ENCODE assay signal across 28 mouse cellular contexts in genomic region chr3:51816517-51817285, GRCm38 (mm10).
A peak's percentile ranks its signal among the peaks of the same experiment; 100 is the strongest.
DNase-seq lines count a peak whose midpoint lies in the region; ATAC-seq and TF ChIP-seq lines count a peak whose summit lies in the region.
"Had no signal": no experiment of that assay in that cellular context is flagged by ENCODE, and none has a peak within 500 bp of the region (broad histone marks: within the 10 kb centered on the region; RNA-seq: fewer than 3 reads in every experiment).

No protein-coding gene starts in this region.

- peaks cover 25% of the 10 kb centered on the region for H3K4me1 ChIP-seq in midbrain, embryonic 11.5 days (ENCODE audit: control insufficient read depth, insufficient read depth, low read length)
- no peaks in the 10 kb centered on the region; the same call in 1 of the 2 replicates for H3K4me1 ChIP-seq in midbrain, postnatal 0 days (ENCODE audit: insufficient read depth, low read length)
- no peaks in the 10 kb centered on the region for H3K4me1 ChIP-seq in intestine, postnatal 0 days (replicated peaks; ENCODE audit: control insufficient read depth, insufficient read depth, low read length)
- H3K4me1 ChIP-seq: limb, embryonic 13.5 days had no signal

- no peak overlapping the region for H3K27ac ChIP-seq in midbrain, embryonic 11.5 days (ENCODE audit: low read depth, low read length)
- peak overlapping the region; percentile 69 for H3K27ac ChIP-seq in midbrain, postnatal 0 days (ENCODE audit: low read depth, low read length)
- no peak overlapping the region for H3K27ac ChIP-seq in intestine, postnatal 0 days (ENCODE audit: low read depth, low read length)
- H3K27ac ChIP-seq: embryonic facial prominence, embryonic 13.5 days; kidney, embryonic 15.5 days; limb, embryonic 13.5 days; liver, embryonic 13.5 days; neural tube, embryonic 12.5 days had no signal

- H3K4me2 ChIP-seq in midbrain, embryonic 11.5 days: no peak overlapping the region
- no peak overlapping the region for H3K4me2 ChIP-seq in midbrain, postnatal 0 days (ENCODE audit: low read depth, low read length, poor library complexity, severe bottlenecking)
- H3K4me2 ChIP-seq in intestine, postnatal 0 days (replicated peaks; ENCODE audit: low read depth): no peak overlapping the region
- H3K4me2 ChIP-seq: embryonic facial prominence, embryonic 13.5 days; heart, embryonic 11.5 days; kidney, embryonic 15.5 days; limb, embryonic 13.5 days; liver, embryonic 13.5 days; neural tube, embryonic 12.5 days had no signal

- ATAC-seq in frontal cortex, adult (ENCODE audit: low TSS enrichment): peak; percentile 76
- peak; percentile 29; the same call in 1 of the 2 replicates for ATAC-seq in midbrain, embryonic 11.5 days (ENCODE audit: low FRiP score)
- ATAC-seq in midbrain, postnatal 0 days (ENCODE audit: low FRiP score): peak; percentile 22; the same call in 1 of the 2 replicates
- no peak for ATAC-seq in intestine, postnatal 0 days
- ATAC-seq: CD4-positive, CD25-positive, alpha-beta regulatory T cell, adult 4 months had no signal

- DNase-seq in frontal cortex, postnatal 14 days (ENCODE audit: low spot score in 2 of 2): no peak
- DNase-seq in right cerebral cortex, adult 18-20 months: peak; percentile 28
- DNase-seq in right cerebral cortex, postnatal 36 days (ENCODE audit: low spot score in 2 of 2): no peak
- no peak for DNase-seq in midbrain, embryonic 11.5 days (ENCODE audit: low spot score, missing footprints)
- DNase-seq in midbrain, postnatal 0 days (ENCODE audit: low spot score): no peak
- DNase-seq in cerebellum, postnatal 10 days: no peak
- DNase-seq: adrenal gland, postnatal 25 days; cerebellum, adult 11-12 months; cerebellum, postnatal 36 days; embryo, embryonic 11 days; gastrocnemius, postnatal 14 days; heart, adult 11 months; kidney, adult 11 months; kidney, postnatal 36 days; liver, embryonic 13.5 days; lung, adult 2 months; lung, postnatal 14 days; thymus, adult 18-20 months; thymus, postnatal 36 days had no signal

- H3K9ac ChIP-seq in midbrain, embryonic 11.5 days (ENCODE audit: low read length): no peak overlapping the region
- no peak overlapping the region for H3K9ac ChIP-seq in midbrain, postnatal 0 days (replicated peaks; ENCODE audit: low read length, poor library complexity, severe bottlenecking)
- no peak overlapping the region for H3K9ac ChIP-seq in intestine, postnatal 0 days (ENCODE audit: low read depth, low read length)
- H3K9ac ChIP-seq: embryonic facial prominence, embryonic 13.5 days; kidney, embryonic 15.5 days; limb, embryonic 13.5 days; liver, embryonic 13.5 days; neural tube, embryonic 12.5 days had no signal

- no peaks in the 10 kb centered on the region for H3K36me3 ChIP-seq in midbrain, embryonic 11.5 days (ENCODE audit: control insufficient read depth, insufficient read depth, low read length)
- H3K36me3 ChIP-seq in midbrain, postnatal 0 days (ENCODE audit: insufficient read depth, low read length): no peaks in the 10 kb centered on the region
- no peaks in the 10 kb centered on the region for H3K36me3 ChIP-seq in intestine, postnatal 0 days (ENCODE audit: control insufficient read depth, insufficient read depth)
- H3K36me3 ChIP-seq: embryonic facial prominence, embryonic 13.5 days; kidney, embryonic 15.5 days; limb, embryonic 13.5 days; liver, embryonic 13.5 days; neural tube, embryonic 12.5 days had no signal

- no peaks in the 10 kb centered on the region for H3K9me3 ChIP-seq in midbrain, embryonic 11.5 days (ENCODE audit: control insufficient read depth, low read length)
- H3K9me3 ChIP-seq in midbrain, postnatal 0 days (ENCODE audit: low read length): no peaks in the 10 kb centered on the region
- H3K9me3 ChIP-seq in intestine, postnatal 0 days (ENCODE audit: control insufficient read depth): no peaks in the 10 kb centered on the region
- H3K9me3 ChIP-seq: embryonic facial prominence, embryonic 13.5 days; kidney, embryonic 15.5 days; limb, embryonic 13.5 days; liver, embryonic 13.5 days; neural tube, embryonic 12.5 days had no signal

- H3K27me3 ChIP-seq in midbrain, embryonic 11.5 days (ENCODE audit: control insufficient read depth, insufficient read depth, low read length): no peaks in the 10 kb centered on the region
- H3K27me3 ChIP-seq in midbrain, postnatal 0 days (ENCODE audit: insufficient read depth, low read length): no peaks in the 10 kb centered on the region
- no peaks in the 10 kb centered on the region for H3K27me3 ChIP-seq in intestine, postnatal 0 days (replicated peaks; ENCODE audit: control insufficient read depth, insufficient read depth, low read length)
- H3K27me3 ChIP-seq: embryonic facial prominence, embryonic 13.5 days; kidney, embryonic 15.5 days; limb, embryonic 13.5 days; liver, embryonic 13.5 days; neural tube, embryonic 12.5 days had no signal

- no peak for TF ChIP-seq CTCF in midbrain, postnatal 0 days (IDR thresholded peaks at IDR 0.05)
- no peak for TF ChIP-seq CTCF in intestine, postnatal 0 days (IDR thresholded peaks at IDR 0.05; ENCODE audit: low read depth)

- WGBS in midbrain, embryonic 11.5 days: 73% methylated on average over 7 of the region's 7 CpGs
- WGBS in midbrain, postnatal 0 days: 49% methylated on average over 7 of the region's 7 CpGs
- WGBS in intestine, postnatal 0 days: 85% methylated on average over 7 of the region's 7 CpGs

- no peak overlapping the region for H3K4me3 ChIP-seq in midbrain, embryonic 11.5 days (ENCODE audit: low read depth, low read length)
- H3K4me3 ChIP-seq in midbrain, postnatal 0 days (ENCODE audit: low read depth, low read length): no peak overlapping the region
- no peak overlapping the region for H3K4me3 ChIP-seq in intestine, postnatal 0 days (ENCODE audit: low read depth, low read length)
- H3K4me3 ChIP-seq: embryonic facial prominence, embryonic 13.5 days; erythroblast, embryonic 14.5 days; kidney, embryonic 15.5 days; limb, embryonic 13.5 days; liver, embryonic 13.5 days; neural tube, embryonic 12.5 days had no signal
